Mouse (Mus musculus) stomach, postnatal 0 days (tissue): ENCODE data around the gene Exoc8. TPM values are rescaled to one million over a fixed set of nuclear protein-coding genes. Genes with fewer than 3 reads are reported as not detected.

Experiments
- ATAC-seq: fragments of 200-750 bp; cut with Nextera tagmentation; 2 replicates; pipeline ENCODE4 v1.8.0; 2017; ENCODE audit not compliant: low FRiP score, low TSS enrichment
- DNase-seq: peaks from one replicate; pipeline ENCODE4 v3.0.0-alpha.2; 2016; ENCODE audit warnings: low spot score
- H3K27ac ChIP-seq: fragments of 300-500 bp; sonication (generic); replicated peaks from 2 replicates; pipeline ENCODE4 v1.5.1; 2014; ENCODE audit warnings: mild to moderate bottlenecking, control low read depth
- H3K27me3 ChIP-seq: fragments of 300-500 bp; sonication (generic); 2 replicates; pipeline ENCODE4 v1.6.1; 2014; ENCODE audit warnings: low read length; ENCODE audit not compliant: control insufficient read depth, insufficient read depth
- H3K36me3 ChIP-seq: fragments of 300-500 bp; sonication (generic); 2 replicates; pipeline ENCODE4 v1.6.1; 2014; ENCODE audit warnings: low read length, mixed read lengths; ENCODE audit not compliant: control insufficient read depth, insufficient read depth
- H3K4me1 ChIP-seq: fragments of 300-500 bp; sonication (generic); replicated peaks from 2 replicates; pipeline ENCODE4 v1.6.1; 2014; ENCODE audit warnings: antibody characterized with exemption; ENCODE audit not compliant: control insufficient read depth, insufficient read depth
- H3K4me2 ChIP-seq: fragments of 300-500 bp; sonication (generic); replicated peaks from 2 replicates; pipeline ENCODE4 v1.6.1; 2014; ENCODE audit warnings: low read depth, mild to moderate bottlenecking, control low read depth, moderate library complexity
- H3K4me3 ChIP-seq: fragments of 300-500 bp; sonication (generic); 2 replicates; pipeline ENCODE4 v1.5.1; 2014; ENCODE audit warnings: low read depth, low read length, control low read depth
- H3K9ac ChIP-seq: fragments of 300-500 bp; sonication (generic); 2 replicates; pipeline ENCODE4 v1.6.1; 2014; ENCODE audit warnings: mild to moderate bottlenecking, low read length, control low read depth, mixed read lengths
- H3K9me3 ChIP-seq: fragments of 300-500 bp; sonication (generic); 2 replicates; pipeline ENCODE4 v1.6.1; 2016; ENCODE audit warnings: low read length; ENCODE audit not compliant: control insufficient read depth
- CTCF ChIP-seq: IDR thresholded peaks from 2 replicates; pipeline ENCODE4 v1.5.1; 2016; ENCODE audit warnings: antibody characterized with exemption, low read depth, mild to moderate bottlenecking, moderate library complexity
- EP300 ChIP-seq: optimal IDR thresholded peaks from 2 replicates; pipeline ENCODE3; 2016; ENCODE audit warnings: antibody characterized with exemption
- WGBS: fragments of 180-500 bp; shearing (Covaris S2); extraction: QIAGEN DNeasy Blood & Tissue Kit; methylation state at CpG from one replicate; pipeline ENCODE4 v1.1.7; 2014; 5-methylcytosine and 5-hydroxymethylcytosine counted together
- polyA plus RNA-seq: library from polyadenylated mRNA; unstranded; fragments of >200 nt; fragmentation: Nextera tagmentation; extraction: Ambion mirVana; gene quantifications from 2 replicates; pipeline ENCODE4 v1.2.1, GENCODE M21; 2015

Exoc8 gene
- polyA plus RNA-seq, 1 experiment from 2014 or later, result 4.9 TPM

GRCm38 (mm10) chr8:124923971-124924652, 26.6 kb upstream of the Exoc8 start:
- DNase-seq (no peak), ATAC-seq (no peak)
- 0 out of 2 replicates have a peak overlapping the region, but pooled peaks have one; percentile 18 for H3K27ac ChIP-seq
- H3K4me2 ChIP-seq, result no peak overlapping the region
- H3K9ac ChIP-seq, result no peak overlapping the region
- WGBS, result 82% methylated on average over 15 of the region's 15 CpGs
- H3K4me3 ChIP-seq, result no peak overlapping the region
- H3K27me3 ChIP-seq, result no peaks in the 10 kb centered on the region
- no peaks in the 10 kb centered on the region for H3K36me3 ChIP-seq
- peaks cover 5% of the 10 kb centered on the region; the same call in 1 of the 2 replicates for H3K4me1 ChIP-seq
- TF ChIP-seq CTCF (no peak), EP300 (no peak)
- H3K9me3 ChIP-seq, result no peaks in the 10 kb centered on the region

GRCm38 (mm10) chr8:124922490-124923089, 25.1 kb upstream of the Exoc8 start:
- H3K36me3 ChIP-seq, result no peaks in the 10 kb centered on the region
- H3K4me1 ChIP-seq, result peaks cover 5% of the 10 kb centered on the region; the same call in 1 of the 2 replicates
- H3K9me3 ChIP-seq, result no peaks in the 10 kb centered on the region
- 56% methylated on average over 11 of the region's 11 CpGs for WGBS
- no peak overlapping the region for H3K9ac ChIP-seq
- H3K27ac ChIP-seq, result no peak overlapping the region
- DNase-seq (no peak), ATAC-seq (no peak)
- peak overlapping the region; percentile 28; the same call in 1 of the 2 replicates for H3K4me2 ChIP-seq
- TF ChIP-seq EP300, result no peak
- TF ChIP-seq CTCF, result no peak
- no peaks in the 10 kb centered on the region for H3K27me3 ChIP-seq
- H3K4me3 ChIP-seq, result no peak overlapping the region

- Histone ChIP-seq H3K9ac (peak overlapping the region; percentile 27; the same call in 1 of the 2 replicates), H3K9me3 (no peaks in the 10 kb centered on the region), H3K4me2 (peak overlapping the region; percentile 28; the same call in 1 of the 2 replicates), H3K4me3 (no peak overlapping the region), H3K27ac (0 out of 2 replicates have a peak overlapping the region, but pooled peaks have one; percentile 35), H3K4me1 (peaks cover 5% of the 10 kb centered on the region; the same call in 1 of the 2 replicates), H3K27me3 (no peaks in the 10 kb centered on the region), H3K36me3 (no peaks in the 10 kb centered on the region)
- DNase-seq, result peak; percentile 53
- no peak for TF ChIP-seq EP300
- TF ChIP-seq CTCF, result peak; percentile 21; the same call in 1 of the 2 replicates
- 43% methylated on average over 18 of the region's 18 CpGs for WGBS
- ATAC-seq, result peak; percentile 41; the same call in 1 of the 2 replicates
Observed at GRCm38 (mm10) chr8:124921369-124922279, 24.1 kb upstream of the Exoc8 start.

DNA sequence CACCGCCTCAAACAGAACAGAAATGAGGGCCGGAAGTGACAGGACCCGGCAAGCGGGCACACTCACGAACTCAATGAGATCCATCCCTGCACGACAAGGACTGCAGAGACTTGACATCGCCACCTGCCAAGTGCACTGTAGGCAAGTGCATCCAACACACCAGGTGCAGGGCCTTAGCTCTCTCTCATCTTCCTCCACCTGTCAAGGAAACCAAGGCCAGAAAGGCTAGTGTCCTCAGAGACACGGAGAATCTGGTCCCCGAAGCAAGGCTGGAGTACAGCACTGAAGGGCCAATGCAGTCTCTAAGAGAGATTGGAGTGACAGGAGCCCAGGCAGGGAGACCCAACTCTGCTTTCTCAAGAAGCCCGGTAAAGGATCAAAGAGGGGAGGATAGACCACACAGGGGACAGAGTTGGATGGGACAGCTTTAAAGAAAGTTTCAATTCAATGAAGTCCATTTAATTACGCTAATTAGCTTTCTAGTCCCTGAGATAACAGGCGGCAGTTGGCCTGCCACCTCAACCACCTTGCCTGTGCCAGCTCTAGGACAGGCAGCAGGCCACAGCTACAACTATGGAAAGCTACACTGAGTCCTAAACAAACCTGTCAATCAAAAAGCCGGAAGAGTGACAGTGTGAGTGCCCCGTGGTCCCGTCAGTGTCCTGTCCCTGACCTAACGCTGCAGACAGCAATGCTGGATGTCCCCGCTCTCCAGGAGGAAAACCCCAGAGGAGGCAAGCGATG, 20.4 kb upstream of the Exoc8 start:
- no peaks in the 10 kb centered on the region for H3K9me3 ChIP-seq
- 83% methylated on average over 18 of the region's 18 CpGs for WGBS
- no peak overlapping the region for H3K9ac ChIP-seq
- H3K4me3 ChIP-seq, result no peak overlapping the region
- H3K36me3 ChIP-seq, result peaks cover 8% of the 10 kb centered on the region
- peaks cover 3% of the 10 kb centered on the region; the same call in 1 of the 2 replicates for H3K4me1 ChIP-seq
- no peak overlapping the region for H3K27ac ChIP-seq
- no peak for DNase-seq
- TF ChIP-seq CTCF (no peak), EP300 (no peak)
- H3K4me2 ChIP-seq, result no peak overlapping the region
- ATAC-seq, result no peak
- H3K27me3 ChIP-seq, result no peaks in the 10 kb centered on the region

GRCm38 (mm10) chr8:124914061-124914460, 16.6 kb upstream of the Exoc8 start:
- ATAC-seq, result no peak
- H3K27ac ChIP-seq, result no peak overlapping the region
- peaks cover 19% of the 10 kb centered on the region for H3K36me3 ChIP-seq
- no peak overlapping the region for H3K4me3 ChIP-seq
- no peak overlapping the region for H3K4me2 ChIP-seq
- no peak overlapping the region for H3K9ac ChIP-seq
- TF ChIP-seq EP300 (no peak), CTCF (no peak)
- H3K9me3 ChIP-seq, result no peaks in the 10 kb centered on the region
- no peak for DNase-seq
- no peaks in the 10 kb centered on the region for H3K4me1 ChIP-seq
- WGBS, result over 99% methylated on average over 5 of the region's 5 CpGs
- H3K27me3 ChIP-seq, result no peaks in the 10 kb centered on the region
